In genomic region chr9:37142107-37142506, GRCm38 (mm10) we compare ENCODE assay signal across 12 mouse cellular contexts. TPM values are rescaled to one million over a fixed set of nuclear protein-coding genes. Genes with fewer than 3 reads are reported as not detected.
A peak's percentile ranks its signal among the peaks of the same experiment; 100 is the strongest.
DNase-seq lines count a peak whose midpoint lies in the region; ATAC-seq and TF ChIP-seq lines count a peak whose summit lies in the region.
"Had no signal": no experiment of that assay in that cellular context is flagged by ENCODE, and none has a peak within 500 bp of the region (broad histone marks: within the 10 kb centered on the region; RNA-seq: fewer than 3 reads in every experiment).

No protein-coding gene starts in this region.

- no peak for DNase-seq in heart, postnatal 14 days
- DNase-seq in embryonic facial prominence, embryonic 11.5 days (ENCODE audit: low spot score), result no peak
- DNase-seq in thymus, adult 2 months, result no peak
- no peak for DNase-seq in left cerebral cortex, adult 8-10 months (ENCODE audit: low spot score in 2 of 2)
- no peak for DNase-seq in layer of hippocampus, adult 2 months (ENCODE audit: low spot score in 2 of 2)
- DNase-seq: adrenal gland, postnatal 10 days; cerebellum, postnatal 36 days; left cerebral cortex, postnatal 4 days; lung, embryonic 14.5 days had no signal

- TF ChIP-seq POLR2A in cortical plate, adult 2 months (IDR thresholded peaks at IDR 0.05; ENCODE audit: extremely low read depth, insufficient read depth, low read length), result peak; percentile 61
- TF ChIP-seq POLR2A in thymus, adult 2 months (IDR thresholded peaks at IDR 0.05; ENCODE audit: control insufficient read depth, extremely low read depth, insufficient read depth, low read length, poor library complexity), result no peak

- no peak overlapping the region for H3K4me2 ChIP-seq in heart, embryonic 15.5 days
- no peak overlapping the region for H3K4me2 ChIP-seq in embryonic facial prominence, embryonic 11.5 days (ENCODE audit: low read depth, low read length)
- peak overlapping the region; percentile 27; the same call in 1 of the 2 replicates for H3K4me2 ChIP-seq in limb, embryonic 13.5 days (replicated peaks)
- H3K4me2 ChIP-seq: lung, embryonic 14.5 days had no signal

- TF ChIP-seq CTCF in cortical plate, adult 2 months (IDR thresholded peaks at IDR 0.05; ENCODE audit: extremely low read depth, insufficient read depth, low read length), result no peak
- TF ChIP-seq CTCF in thymus, adult 2 months (IDR thresholded peaks at IDR 0.05; ENCODE audit: borderline replicate concordance, control insufficient read depth, extremely low read depth, insufficient read depth, low read length, poor library complexity), result no peak
- no peak for TF ChIP-seq CTCF in layer of hippocampus, adult 2 months (conservative IDR thresholded peaks at IDR 0.05)

- no peak overlapping the region for H3K4me3 ChIP-seq in heart, embryonic 15.5 days
- no peak overlapping the region for H3K4me3 ChIP-seq in cortical plate, adult 2 months (ENCODE audit: insufficient read depth, low read length)
- no peak overlapping the region for H3K4me3 ChIP-seq in embryonic facial prominence, embryonic 11.5 days (ENCODE audit: low read depth, low read length)
- no peak overlapping the region for H3K4me3 ChIP-seq in limb, embryonic 13.5 days
- H3K4me3 ChIP-seq in thymus, adult 2 months (ENCODE audit: control insufficient read depth, insufficient read depth, low read length), result no peak overlapping the region
- no peak overlapping the region for H3K4me3 ChIP-seq in layer of hippocampus, adult 2 months

- intact Hi-C loops in heart, postnatal 14 days (cut with DNase I), result no loop called here

- no peak for ATAC-seq in heart, embryonic 15.5 days (replicated peaks; ENCODE audit: insufficient number of reproducible peaks, insufficient read depth, low FRiP score, low read depth)
- no peak for ATAC-seq in embryonic facial prominence, embryonic 11.5 days (replicated peaks; ENCODE audit: insufficient number of reproducible peaks, low FRiP score, low TSS enrichment, low read depth)
- ATAC-seq in limb, embryonic 13.5 days (ENCODE audit: low FRiP score, low read depth), result no peak

- 39% methylated on average over 4 of the region's 4 CpGs for WGBS in heart, embryonic 15.5 days
- 6% methylated on average over 4 of the region's 4 CpGs for WGBS in embryonic facial prominence, embryonic 11.5 days
- 14% methylated on average over 4 of the region's 4 CpGs for WGBS in limb, embryonic 13.5 days
- WGBS in thymus, adult 2 months, result 47% methylated on average over 4 of the region's 4 CpGs

- H3K9me3 ChIP-seq in heart, embryonic 15.5 days (replicated peaks), result no peaks in the 10 kb centered on the region
- H3K9me3 ChIP-seq in embryonic facial prominence, embryonic 11.5 days (replicated peaks; ENCODE audit: control insufficient read depth, low read length), result no peaks in the 10 kb centered on the region
- H3K9me3 ChIP-seq in limb, embryonic 13.5 days, result no peaks in the 10 kb centered on the region

- no peak overlapping the region for H3K9ac ChIP-seq in heart, embryonic 15.5 days
- H3K9ac ChIP-seq in embryonic facial prominence, embryonic 11.5 days (replicated peaks; ENCODE audit: low read length), result no peak overlapping the region; the same call in 1 of the 2 replicates
- no peak overlapping the region for H3K9ac ChIP-seq in limb, embryonic 13.5 days
- H3K9ac ChIP-seq: lung, embryonic 14.5 days had no signal

- 0 out of 2 replicates have a peak overlapping the region, but pooled peaks have one; percentile 2 for H3K27ac ChIP-seq in heart, embryonic 15.5 days
- no peak overlapping the region for H3K27ac ChIP-seq in cortical plate, adult 2 months (ENCODE audit: insufficient read depth, low read length)
- peak overlapping the region; percentile 29; the same call in 1 of the 2 replicates for H3K27ac ChIP-seq in embryonic facial prominence, embryonic 11.5 days (replicated peaks; ENCODE audit: low read depth, low read length)
- H3K27ac ChIP-seq in limb, embryonic 13.5 days, result no peak overlapping the region; the same call in 1 of the 2 replicates
- H3K27ac ChIP-seq in thymus, adult 2 months (ENCODE audit: control insufficient read depth, insufficient read depth, low read length), result no peak overlapping the region
- no peak overlapping the region for H3K27ac ChIP-seq in layer of hippocampus, adult 2 months

- H3K36me3 ChIP-seq in heart, embryonic 15.5 days, result no peaks in the 10 kb centered on the region
- no peaks in the 10 kb centered on the region for H3K36me3 ChIP-seq in embryonic facial prominence, embryonic 11.5 days (replicated peaks; ENCODE audit: control insufficient read depth, insufficient read depth, low read depth, low read length)
- no peaks in the 10 kb centered on the region for H3K36me3 ChIP-seq in limb, embryonic 13.5 days
- no peaks in the 10 kb centered on the region for H3K36me3 ChIP-seq in thymus, adult 2 months (ENCODE audit: control insufficient read depth, insufficient read depth, low read length)

- H3K27me3 ChIP-seq in heart, embryonic 15.5 days, result no peaks in the 10 kb centered on the region; the same call in none of the 2 replicates
- H3K27me3 ChIP-seq in embryonic facial prominence, embryonic 11.5 days (ENCODE audit: control insufficient read depth, insufficient read depth, low read length), result no peaks in the 10 kb centered on the region
- peaks cover 50% of the 10 kb centered on the region for H3K27me3 ChIP-seq in limb, embryonic 13.5 days
- H3K27me3 ChIP-seq in thymus, adult 2 months (ENCODE audit: control insufficient read depth, insufficient read depth, low read length), result peaks cover 25% of the 10 kb centered on the region

- H3K4me1 ChIP-seq in heart, embryonic 15.5 days (replicated peaks), result peaks cover 45% of the 10 kb centered on the region
- peaks cover 8% of the 10 kb centered on the region for H3K4me1 ChIP-seq in cortical plate, adult 2 months (ENCODE audit: control insufficient read depth, insufficient read depth, low read length)
- peaks cover 4% of the 10 kb centered on the region; the same call in 1 of the 2 replicates for H3K4me1 ChIP-seq in embryonic facial prominence, embryonic 11.5 days (ENCODE audit: control insufficient read depth, insufficient read depth, low read length)
- H3K4me1 ChIP-seq in limb, embryonic 13.5 days, result peaks cover 80% of the 10 kb centered on the region
- peaks cover 18% of the 10 kb centered on the region for H3K4me1 ChIP-seq in thymus, adult 2 months (replicated peaks; ENCODE audit: control insufficient read depth, insufficient read depth, low read length)

RNA-seq across cellular contexts. Expression of gene Pknox2, which starts 5.1 kb away (rescaled TPM):
- polyA plus RNA-seq in heart, embryonic 15.5 days (2015; fragmentation: Nextera tagmentation; extraction: Ambion mirVana), result 4.6 and 6.6 TPM in 2 replicates
- 1 to 10 TPM; 3.7 to 6.0 TPM for total RNA-seq in heart, postnatal 14 days (2021)
- polyA plus RNA-seq in cortical plate, adult 2 months (2012; rRNA removed), result 80.9 and 84.4 TPM in 2 replicates
- polyA plus RNA-seq in embryonic facial prominence, embryonic 11.5 days (2014; fragmentation: Nextera tagmentation; extraction: Ambion mirVana), result 13.2 and 14.9 TPM in 2 replicates
- 14.5 and 16.1 TPM in 2 replicates for polyA plus RNA-seq in limb, embryonic 13.5 days (2015; fragmentation: Nextera tagmentation; extraction: Ambion mirVana)
- polyA plus RNA-seq in thymus, adult 2 months (2012; rRNA removed), result 3.1 and 3.2 TPM in 2 replicates
- total RNA-seq in left cerebral cortex, adult 8-10 months (2022), result 10 to 100 TPM; 74.9 to 86.8 (median 78.3) TPM
- total RNA-seq in layer of hippocampus, adult 2 months (2021), result 10 to 100 TPM; 41.1 to 41.2 TPM

Comparison
In these comparisons a context has a peak if more than half of its experiments do, and no peak if none do; other contexts are left out.
1. H3K27ac ChIP-seq: peak in heart, embryonic 15.5 days (single experiment) and embryonic facial prominence, embryonic 11.5 days (single experiment); none in cortical plate, adult 2 months (single experiment), limb, embryonic 13.5 days (single experiment), thymus, adult 2 months (single experiment) and layer of hippocampus, adult 2 months (single experiment).